Mouse (Mus musculus): Measurements from ENCODE around the gene Fntb.

GRCm38 (mm10) chr12:76892910-76893695 lies 127.7 kb downstream of the Fntb start:
- TF ChIP-seq POLR2A (IDR thresholded peaks at IDR 0.05; ENCODE audit: insufficient read length, low read depth) (no peak), POLR2AphosphoS2 (IDR thresholded peaks at IDR 0.05; ENCODE audit: insufficient read length, low read depth) (no peak), SRF (IDR thresholded peaks at IDR 0.05; ENCODE audit: control insufficient read depth, insufficient read length, low read depth) (no peak), MYOD1 (IDR thresholded peaks at IDR 0.05; ENCODE audit: control insufficient read depth in 1 of 3, insufficient read length in 2 of 3, low read depth in 2 of 3) (no peak), MYOG (IDR thresholded peaks at IDR 0.05; ENCODE audit: control insufficient read depth in 1 of 3, insufficient read depth in 1 of 3, insufficient read length in 2 of 3, low read depth in 2 of 3) (no peak)

Measured in myocyte (in vitro differentiated cells).